Mouse (Mus musculus) gastrocnemius, postnatal 36 days (tissue): ENCODE data around the gene Dhx35. TPM values are rescaled to one million over a fixed set of nuclear protein-coding genes. Genes with fewer than 3 reads are reported as not detected.

Experiments used
- DNase-seq, 2 experiments: peaks; one replicate each; pipeline ENCODE4 v3.0.0; 2022
- intact Hi-C: fragments of 180-260 bp; cut with DNase I; formaldehyde crosslinking; loops from one replicate; pipeline ENCODE4 v1.15.1; 2025
- long read RNA-seq, 2 experiments: library from polyadenylated mRNA; stranded (forward); transcript quantifications; one replicate each; pipeline ENCODE4 v2.0.0; 2021
- total RNA-seq, 2 experiments: library from RNA; stranded (reverse); gene quantifications; 2 replicates each; pipeline ENCODE4 v1.2.3; 2021

Gene Dhx35
- total RNA-seq = 1 to 10 TPM; 7.0 to 9.5 TPM
- long read RNA-seq, experiment 1, partial matches to known transcripts = 0 of 1 reads
- long read RNA-seq, experiment 1, other reads (novel, unspliced or antisense) = 1 of 1 reads
- long read RNA-seq, experiment 2, partial matches to known transcripts = 4 of 10 reads
- long read RNA-seq, experiment 2, other reads (novel, unspliced or antisense) = 2 of 10 reads

- peak; percentile 85 to 93 for DNase-seq
- intact Hi-C loops = no loop called here
Observed at GRCm38 (mm10) chr2:158794494-158795004, at the start of gene Dhx35. Dhx35 (plus strand) TSS chr2:158794807.

DNA sequence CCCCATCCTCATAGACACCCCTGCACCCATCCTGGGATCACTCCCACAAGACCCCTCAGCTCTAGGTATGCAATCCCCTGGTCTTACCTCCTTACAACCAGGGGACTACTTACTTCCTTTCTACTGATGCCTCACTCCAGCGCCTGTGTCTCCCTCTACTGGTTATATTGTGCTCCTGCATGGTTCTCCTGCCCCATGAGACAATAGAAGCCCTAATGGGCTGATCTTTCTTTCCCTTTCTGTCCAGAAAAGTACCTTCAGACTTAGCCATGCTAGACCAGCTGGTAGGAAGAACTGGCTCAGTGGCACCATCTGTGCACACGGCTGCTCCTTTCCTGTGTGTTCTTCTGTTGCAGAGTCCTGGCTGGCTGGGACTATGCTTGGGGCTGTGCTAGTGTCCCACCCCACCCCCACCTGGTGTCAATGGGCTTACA lies 49.5 kb upstream of the Dhx35 start:
- DNase-seq = no peak
- intact Hi-C loops = no loop called here

GRCm38 (mm10) chr2:158746164-158746563 lies 48.4 kb upstream of the Dhx35 start:
- no peak for DNase-seq
- intact Hi-C loops = no loop called here

GRCm38 (mm10) chr2:158749366-158749765 lies 45.2 kb upstream of the Dhx35 start:
- DNase-seq = no peak
- intact Hi-C loops = no loop called here

GRCm38 (mm10) chr2:158760231-158760630 lies 34.4 kb upstream of the Dhx35 start:
- intact Hi-C loops = no loop called here
- DNase-seq = no peak

GRCm38 (mm10) chr2:158762339-158762738 lies 32.3 kb upstream of the Dhx35 start:
- no peak for DNase-seq
- intact Hi-C loops = no loop called here

DNA sequence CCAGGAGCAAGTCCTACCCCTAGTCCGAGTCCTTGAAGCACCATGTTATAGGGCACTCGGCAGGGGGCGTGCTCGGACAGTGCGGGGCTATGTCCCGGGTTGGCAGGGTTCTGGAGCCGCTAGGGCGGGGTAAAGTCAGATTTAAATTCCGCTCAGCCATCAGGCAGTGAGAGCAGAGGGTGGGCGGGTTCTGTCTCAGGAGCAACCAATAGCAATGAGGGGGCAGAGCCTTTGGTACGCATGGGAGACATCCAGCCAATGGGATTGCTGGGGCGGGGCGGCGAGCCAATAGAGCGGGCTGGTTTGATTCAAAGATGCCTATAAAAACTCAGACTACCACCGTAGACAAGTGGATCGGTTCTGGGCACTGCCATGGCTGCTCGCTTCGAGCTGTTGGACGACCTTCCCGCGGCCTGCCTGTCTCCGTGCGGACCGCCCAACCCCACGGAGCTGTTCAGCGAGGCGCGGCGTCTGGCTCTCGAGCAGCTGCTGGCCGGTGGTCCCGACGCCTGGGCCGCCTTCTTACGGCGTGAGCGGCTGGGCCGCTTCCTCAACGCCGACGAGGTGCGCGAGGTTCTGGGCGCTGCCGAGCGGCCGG lies 26.8 kb upstream of the Dhx35 start, which contains the start of gene Fam83d:
Gene Fam83d (plus strand): TSS at position 352 of the 598 bp plus-strand sequence.
- intact Hi-C loops = loop anchor here (2.0 kb wide), 2 partner anchors 85 to 97 kb away; no protein-coding TSS in a partner anchor
- peak; percentile 91 to 95 for DNase-seq

DNA sequence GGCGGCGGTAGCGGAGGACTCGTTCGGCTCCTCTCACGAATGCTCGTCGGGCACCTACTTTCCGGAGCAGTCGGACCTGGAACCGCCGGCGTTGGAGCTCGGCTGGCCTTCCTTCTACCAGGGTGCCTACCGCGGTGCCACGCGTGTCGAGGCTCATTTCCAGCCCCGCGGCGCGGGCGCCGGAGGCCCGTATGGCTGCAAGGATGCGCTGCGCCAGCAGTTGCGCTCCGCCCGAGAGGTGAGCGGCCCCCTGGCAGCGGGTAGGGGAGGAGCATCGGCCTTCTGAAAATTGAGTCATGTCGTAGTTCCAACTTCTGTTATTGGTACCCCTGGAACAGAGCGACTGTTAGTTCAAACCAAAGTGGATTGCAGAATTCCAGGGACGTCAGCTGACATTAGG lies 26.3 kb upstream of the Dhx35 start:
- intact Hi-C loops = no loop called here
- DNase-seq = no peak

GRCm38 (mm10) chr2:158768771-158769170 lies 25.8 kb upstream of the Dhx35 start:
- intact Hi-C loops = no loop called here
- DNase-seq = no peak

DNA sequence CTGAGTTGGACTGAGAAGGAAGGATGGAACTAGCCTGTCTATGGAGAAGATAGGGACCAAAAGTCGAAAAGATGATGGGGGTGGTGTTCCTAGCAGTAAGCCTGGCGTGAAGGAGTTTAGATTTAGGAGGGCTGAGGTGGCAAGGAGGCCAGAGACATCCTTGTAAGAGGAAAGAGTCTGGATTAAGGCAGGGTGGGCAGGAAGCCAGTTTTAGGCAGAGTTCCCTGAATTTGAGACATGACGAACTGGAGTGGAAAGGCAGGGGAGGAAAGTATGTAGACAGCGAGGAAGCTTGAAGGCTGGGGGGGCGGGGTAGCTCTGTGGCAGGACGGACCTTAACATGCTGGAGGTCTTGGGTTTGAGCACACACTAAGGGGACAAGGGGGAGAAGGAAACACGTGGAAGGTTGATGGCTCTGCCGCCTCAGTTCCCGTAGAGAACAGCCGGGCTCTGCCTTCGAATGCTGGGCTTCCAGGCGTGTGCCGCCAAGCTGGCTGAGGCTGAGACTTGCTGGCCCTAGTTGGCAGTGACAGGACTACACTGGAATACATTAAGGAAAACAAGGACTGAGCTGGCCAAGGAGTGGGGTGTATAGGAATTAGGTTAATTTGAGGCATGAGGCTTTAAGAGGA lies 24.4 kb upstream of the Dhx35 start:
- DNase-seq = no peak
- intact Hi-C loops = no loop called here

- intact Hi-C loops = no loop called here
- no peak for DNase-seq
Observed at GRCm38 (mm10) chr2:158771066-158771763, 23.4 kb upstream of the Dhx35 start.

- intact Hi-C loops = no loop called here
- DNase-seq = no peak
Observed at GRCm38 (mm10) chr2:158772808-158773207, 21.8 kb upstream of the Dhx35 start.

DNA sequence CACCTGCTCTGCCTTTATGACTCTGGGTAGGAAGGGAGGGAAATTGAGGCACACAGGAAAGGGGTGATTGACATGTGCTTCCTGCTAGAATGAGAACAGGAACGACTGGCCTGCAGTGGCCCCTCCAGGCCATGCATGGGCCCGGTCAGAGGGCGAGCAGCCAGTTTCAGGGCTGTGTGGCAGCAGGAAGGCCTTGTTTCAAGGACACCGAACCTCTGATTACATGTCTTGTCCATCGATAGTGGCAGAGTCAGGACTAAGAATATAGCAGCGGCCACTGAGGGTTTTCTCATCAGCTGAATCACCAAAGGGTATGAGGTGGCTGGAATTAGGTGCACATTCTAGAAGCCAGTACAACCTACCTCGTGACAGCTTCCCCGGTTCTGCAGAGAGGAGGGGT lies 19.7 kb upstream of the Dhx35 start:
- intact Hi-C loops = no loop called here
- no peak for DNase-seq

- intact Hi-C loops = no loop called here
- no peak for DNase-seq
Observed at GRCm38 (mm10) chr2:158776716-158777115, 17.9 kb upstream of the Dhx35 start.

- intact Hi-C loops = no loop called here
- DNase-seq = no peak
Observed at GRCm38 (mm10) chr2:158777490-158777889, 17.1 kb upstream of the Dhx35 start.

DNA sequence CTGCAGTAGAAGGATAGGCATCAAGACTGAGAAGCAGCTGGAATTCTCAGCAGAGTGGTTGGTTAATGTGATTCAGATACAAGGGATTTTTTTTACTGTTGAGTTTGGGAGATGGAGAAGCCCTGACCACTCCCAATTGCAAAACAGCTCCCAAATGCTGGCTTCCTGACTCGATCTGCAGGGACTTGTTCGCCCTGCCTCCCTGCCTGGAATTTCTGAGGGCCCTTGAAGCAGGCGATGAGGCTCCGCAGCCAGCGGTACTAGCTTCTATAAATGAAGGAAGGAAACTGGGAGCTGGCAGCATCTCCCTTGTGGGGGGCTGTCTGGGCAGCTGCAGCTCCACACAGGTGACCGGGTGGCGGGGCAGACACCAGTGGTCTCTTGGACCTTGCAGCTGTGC lies 16.3 kb upstream of the Dhx35 start:
- no peak for DNase-seq
- intact Hi-C loops = no loop called here

DNA sequence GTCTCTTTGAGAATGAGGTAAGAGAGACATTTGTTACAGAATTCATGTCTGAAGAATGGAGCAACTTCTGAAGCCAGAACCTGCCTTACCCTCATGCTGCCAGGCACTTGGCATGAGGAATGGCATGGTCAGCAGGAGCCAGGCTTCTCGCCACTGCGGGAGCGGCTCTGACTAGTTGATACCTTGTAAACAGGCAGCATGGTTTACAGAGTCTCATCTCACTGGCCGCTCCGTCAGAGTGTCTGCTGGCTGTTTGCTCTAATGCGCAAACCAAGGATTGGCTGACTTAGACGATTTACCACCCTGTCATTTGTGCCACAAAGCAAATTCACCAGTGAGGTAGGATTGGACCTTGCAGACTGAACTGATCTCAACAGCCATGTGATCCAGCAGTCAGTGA lies 13.5 kb upstream of the Dhx35 start:
- DNase-seq = peak in 1 of 2 experiments; percentile 28
- intact Hi-C loops = no loop called here

GRCm38 (mm10) chr2:158786927-158787795 lies 7.4 kb upstream of the Dhx35 start:
- intact Hi-C loops = no loop called here
- DNase-seq = no peak

GRCm38 (mm10) chr2:158795043-158795442 lies 436 bp downstream of the Dhx35 start:
- no peak for DNase-seq
- intact Hi-C loops = no loop called here

- no peak for DNase-seq
- intact Hi-C loops = no loop called here
Observed at GRCm38 (mm10) chr2:158795875-158796274, 1.3 kb downstream of the Dhx35 start.
